Mouse (Mus musculus) brown adipose tissue, adult 24 weeks (tissue): ENCODE measurements around the gene Snx32. TPM values are rescaled to one million over a fixed set of nuclear protein-coding genes. Genes with fewer than 3 reads are reported as not detected.
"Not testable (repeated sequence)": the region's sequence is repeated elsewhere in the genome, so short reads cannot be mapped to it uniquely, and the experiment has no call there.

ENCODE experiments used
- H3K27ac ChIP-seq: fragments of 200-500 bp; replicated peaks from 2 replicates; pipeline ENCODE4 v1.5.1; 2012; ENCODE audit warnings: low read depth, mild to moderate bottlenecking, low read length
- H3K4me1 ChIP-seq: fragments of 200-500 bp; 2 replicates; pipeline ENCODE4 v1.6.1; 2012; ENCODE audit warnings: low read length, mixed read lengths; ENCODE audit not compliant: control insufficient read depth, insufficient read depth, insufficient read length
- H3K4me3 ChIP-seq: fragments of 200-500 bp; 2 replicates; pipeline ENCODE4 v1.5.1; 2012; ENCODE audit warnings: low read depth, mild to moderate bottlenecking, low read length, moderate library complexity; ENCODE audit not compliant: insufficient read depth
- polyA plus RNA-seq: library from polyadenylated mRNA; stranded (reverse); fragments of >200 nt; gene quantifications from 2 replicates; pipeline ENCODE4 v1.2.4, GENCODE M21; 2012; ENCODE audit not compliant: missing spikeins, insufficient read depth, insufficient read length

Snx32 gene
- polyA plus RNA-seq, 1 experiment: 7.0 TPM

GRCm38 (mm10) chr19:5490898-5491708 is 19.2 kb downstream of the Snx32 start:
- Histone ChIP-seq H3K27ac (peak overlapping the region; percentile 98), H3K4me3 (peak overlapping the region; percentile 90), H3K4me1 (no peaks in the 10 kb centered on the region)

- peak within 1 kb of the TSS; percentile 90 for H3K4me3 ChIP-seq
- peak within 1 kb of the TSS; percentile 99 for H3K27ac ChIP-seq
- no peaks in the 10 kb centered on the region for H3K4me1 ChIP-seq
Measured at GRCm38 (mm10) chr19:5490313-5490897, 19.9 kb downstream of the Snx32 start, which contains the start of gene Cfl1. Cfl1 (plus strand) TSS chr19:5490455.

- peak overlapping the region; percentile 99 for H3K27ac ChIP-seq
- not testable (repeated sequence) for H3K4me1 ChIP-seq, H3K4me3 ChIP-seq
Measured at GRCm38 (mm10) chr19:5489721-5490120, 20.6 kb downstream of the Snx32 start.

- peak overlapping the region; percentile 99 for H3K27ac ChIP-seq
Measured at GRCm38 (mm10) chr19:5488878-5489571, 21.3 kb downstream of the Snx32 start.

GRCm38 (mm10) chr19:5487768-5488550 is 22.4 kb downstream of the Snx32 start, which contains the start of gene Mus81:
Mus81 (minus strand) TSS chr19:5488402.
- Histone ChIP-seq H3K27ac (peak within 1 kb of the TSS; percentile 99), H3K4me1 (no peaks in the 10 kb centered on the region), H3K4me3 (peak within 1 kb of the TSS; percentile 85)

More at GRCm38 (mm10) chr19:5488878-5489571, 21.3 kb downstream of the Snx32 start:
- Histone ChIP-seq H3K4me1 (no peaks in the 10 kb centered on the region), H3K4me3 (peak overlapping the region; percentile 78)

GRCm38 (mm10) chr19:5486771-5487170 is 23.6 kb downstream of the Snx32 start:
- Histone ChIP-seq H3K4me1 (no peaks in the 10 kb centered on the region), H3K27ac (no peak overlapping the region), H3K4me3 (no peak overlapping the region)

GRCm38 (mm10) chr19:5486286-5486685 is 24.1 kb downstream of the Snx32 start:
- H3K4me3 ChIP-seq: no peak overlapping the region
- H3K4me1 ChIP-seq: no peaks in the 10 kb centered on the region
- no peak overlapping the region for H3K27ac ChIP-seq

GRCm38 (mm10) chr19:5485821-5486220 is 24.5 kb downstream of the Snx32 start:
- Histone ChIP-seq H3K4me3 (no peak overlapping the region), H3K4me1 (no peaks in the 10 kb centered on the region), H3K27ac (no peak overlapping the region)

- Histone ChIP-seq H3K4me1 (no peaks in the 10 kb centered on the region), H3K4me3 (no peak overlapping the region), H3K27ac (no peak overlapping the region)
Measured at GRCm38 (mm10) chr19:5485371-5485770, 25.0 kb downstream of the Snx32 start.

- Histone ChIP-seq H3K4me1 (no peaks in the 10 kb centered on the region), H3K4me3 (no peak overlapping the region), H3K27ac (no peak overlapping the region)
Measured at GRCm38 (mm10) chr19:5484496-5484895, 25.8 kb downstream of the Snx32 start.

GRCm38 (mm10) chr19:5483386-5484359 is 26.7 kb downstream of the Snx32 start:
- no peak overlapping the region for H3K4me3 ChIP-seq
- H3K27ac ChIP-seq: no peak overlapping the region
- H3K4me1 ChIP-seq: no peaks in the 10 kb centered on the region

GRCm38 (mm10) chr19:5481398-5481797 is 28.9 kb downstream of the Snx32 start:
- Histone ChIP-seq H3K27ac (no peak overlapping the region), H3K4me3 (no peak overlapping the region), H3K4me1 (no peaks in the 10 kb centered on the region)

- no peak overlapping the region for H3K27ac ChIP-seq
- H3K4me3 ChIP-seq: no peak overlapping the region
- H3K4me1 ChIP-seq: no peaks in the 10 kb centered on the region
Measured at GRCm38 (mm10) chr19:5480016-5480415, 30.3 kb downstream of the Snx32 start.
